Comparison of ENCODE assay signal across 13 mouse cellular contexts in the genomic region with DNA sequence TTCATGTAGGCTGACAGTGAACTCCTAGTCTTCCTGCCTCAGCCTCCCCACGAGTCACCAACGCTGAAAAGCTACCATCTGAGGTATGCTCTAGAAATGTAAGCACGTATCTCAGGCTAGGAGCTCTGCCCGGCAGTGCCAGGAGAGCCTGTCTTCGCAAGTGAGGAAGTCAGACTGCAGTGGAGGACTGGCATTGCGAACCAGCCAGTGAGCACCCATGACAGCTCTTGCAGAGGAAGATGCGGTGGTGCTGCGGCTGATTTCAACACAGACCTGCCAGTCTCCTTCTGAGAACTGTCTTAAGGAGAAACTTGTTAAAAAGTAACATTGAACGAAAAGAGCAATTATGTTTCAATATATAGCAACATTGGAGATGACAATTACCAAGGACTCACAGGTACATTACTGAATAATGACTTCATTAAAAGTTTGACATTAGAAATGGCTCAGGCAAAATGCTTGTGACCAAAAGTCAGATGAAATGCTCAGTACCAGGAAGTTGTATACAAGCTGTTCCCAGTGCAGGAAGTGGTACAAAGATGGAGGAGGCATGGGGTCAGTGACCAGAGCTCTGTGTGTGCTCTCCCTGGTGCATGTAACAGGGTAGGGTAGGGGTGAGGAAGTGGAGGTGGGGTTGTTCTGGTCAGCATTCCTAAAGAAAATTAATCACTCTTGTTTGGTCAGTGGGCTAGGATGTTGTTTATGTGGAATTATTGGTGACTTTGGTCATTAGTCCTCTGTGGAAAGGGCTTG. TPM values are rescaled to one million over a fixed set of nuclear protein-coding genes. Genes with fewer than 3 reads are reported as not detected.
DNase-seq lines count a peak whose midpoint lies in the region; ATAC-seq and TF ChIP-seq lines count a peak whose summit lies in the region.
"Had no signal": no experiment of that assay in that cellular context is flagged by ENCODE, and none has a peak within 500 bp of the region (broad histone marks: within the 10 kb centered on the region; RNA-seq: fewer than 3 reads in every experiment).

No protein-coding gene starts in this region.

- peak overlapping the region; percentile 39 for H3K27ac ChIP-seq in lung, embryonic 16.5 days (ENCODE audit: low read length)
- peak overlapping the region; percentile 59 for H3K27ac ChIP-seq in liver, postnatal 0 days (ENCODE audit: low read depth)
- H3K27ac ChIP-seq: embryonic facial prominence, embryonic 12.5 days; liver, embryonic 14.5 days had no signal

- no peaks in the 10 kb centered on the region for H3K9me3 ChIP-seq in lung, embryonic 16.5 days (ENCODE audit: control insufficient read depth, low read length)
- H3K9me3 ChIP-seq in liver, postnatal 0 days (ENCODE audit: low read length): no peaks in the 10 kb centered on the region
- H3K9me3 ChIP-seq: embryonic facial prominence, embryonic 12.5 days; heart, embryonic 12.5 days had no signal

- no peak for TF ChIP-seq CTCF in liver, postnatal 0 days (IDR thresholded peaks at IDR 0.05; ENCODE audit: low read depth)

- no peak for DNase-seq in lung, postnatal 36 days
- DNase-seq in liver, postnatal 0 days: peak; percentile 56
- peak; percentile 51 for DNase-seq in thymus, postnatal 14 days
- DNase-seq in adrenal gland, adult 18-20 months (ENCODE audit: low spot score in 2 of 2): no peak
- DNase-seq in cerebellum, postnatal 14 days: no peak
- DNase-seq: kidney, postnatal 25 days had no signal

- 79% methylated on average over 9 of the region's 9 CpGs for WGBS in lung, embryonic 16.5 days
- WGBS in liver, postnatal 0 days (ENCODE audit: insufficient replicate concordance): 46% methylated on average over 9 of the region's 9 CpGs

- H3K9ac ChIP-seq in lung, embryonic 16.5 days (ENCODE audit: low read length): no peak overlapping the region
- no peak overlapping the region for H3K9ac ChIP-seq in liver, postnatal 0 days (replicated peaks)
- H3K9ac ChIP-seq: embryonic facial prominence, embryonic 12.5 days; heart, embryonic 12.5 days; liver, embryonic 14.5 days had no signal

- ATAC-seq in lung, embryonic 16.5 days (ENCODE audit: low read depth): no peak
- peak; percentile 93 for ATAC-seq in common myeloid progenitor, adult 5-6 weeks (replicated peaks; ENCODE audit: low read depth, poor library complexity, severe bottlenecking)
- ATAC-seq in liver, postnatal 0 days: peak; percentile 86
- ATAC-seq: forebrain, embryonic 16.5 days had no signal

- H3K4me3 ChIP-seq in lung, embryonic 16.5 days (ENCODE audit: low read length): no peak overlapping the region
- H3K4me3 ChIP-seq in liver, postnatal 0 days (ENCODE audit: low read depth, low read length): no peak overlapping the region
- H3K4me3 ChIP-seq: embryonic facial prominence, embryonic 12.5 days; heart, embryonic 12.5 days; myocyte had no signal

- peaks cover 10% of the 10 kb centered on the region for H3K4me1 ChIP-seq in lung, embryonic 16.5 days (replicated peaks; ENCODE audit: control insufficient read depth, insufficient read depth, low read length)
- peaks cover 7% of the 10 kb centered on the region; the same call in 1 of the 2 replicates for H3K4me1 ChIP-seq in liver, postnatal 0 days (ENCODE audit: insufficient read depth)
- H3K4me1 ChIP-seq: embryonic facial prominence, embryonic 12.5 days had no signal

- no peaks in the 10 kb centered on the region for H3K36me3 ChIP-seq in lung, embryonic 16.5 days (ENCODE audit: control insufficient read depth, insufficient read depth, low read length)
- H3K36me3 ChIP-seq in liver, postnatal 0 days (replicated peaks; ENCODE audit: insufficient read depth, low read length): no peaks in the 10 kb centered on the region
- H3K36me3 ChIP-seq: embryonic facial prominence, embryonic 12.5 days; heart, embryonic 12.5 days had no signal

- no peaks in the 10 kb centered on the region for H3K27me3 ChIP-seq in lung, embryonic 16.5 days (ENCODE audit: control insufficient read depth, insufficient read depth, low read depth, low read length)
- no peaks in the 10 kb centered on the region for H3K27me3 ChIP-seq in liver, postnatal 0 days (ENCODE audit: insufficient read depth, low read length)
- H3K27me3 ChIP-seq: embryonic facial prominence, embryonic 12.5 days; heart, embryonic 12.5 days had no signal

- no peak overlapping the region for H3K4me2 ChIP-seq in lung, embryonic 16.5 days (ENCODE audit: low read depth, low read length)
- 0 out of 2 replicates have a peak overlapping the region, but pooled peaks have one; percentile 6 for H3K4me2 ChIP-seq in liver, postnatal 0 days (ENCODE audit: low read depth, low read length)
- H3K4me2 ChIP-seq: embryonic facial prominence, embryonic 12.5 days; heart, embryonic 12.5 days had no signal

- peak; percentile 38; the same call in 1 of the 2 replicates for TF ChIP-seq EP300 in liver, postnatal 0 days (IDR thresholded peaks at IDR 0.05; ENCODE audit: low read depth)

RNA-seq across cellular contexts. Expression of a gene that starts 58.1 kb away (rescaled TPM):
- polyA plus RNA-seq in lung, embryonic 16.5 days (2015; fragmentation: Nextera tagmentation; extraction: Ambion mirVana): 143 and 155 TPM in 2 replicates
- 85.6 and 103 TPM in 2 replicates for total RNA-seq in common myeloid progenitor, adult 5-6 weeks (2017)
- polyA plus RNA-seq in liver, postnatal 0 days (2015; fragmentation: Nextera tagmentation; extraction: Ambion mirVana): 19.0 and 29.6 TPM in 2 replicates
- total RNA-seq in adrenal gland, adult 18-20 months (2021): 100 to 1,000 TPM; 103 to 210 TPM

Comparison
In these comparisons a context has a peak if more than half of its experiments do, and no peak if none do; other contexts are left out.
1. DNase-seq: peak in liver, postnatal 0 days (single experiment) and thymus, postnatal 14 days (single experiment); none in lung, postnatal 36 days (single experiment), adrenal gland, adult 18-20 months (0 of 2) and cerebellum, postnatal 14 days (0 of 2).